In genomic region chr11:35916466-35917185, GRCm38 (mm10) we compare ENCODE assay signal across 16 mouse cellular contexts.
DNase-seq lines count a peak whose midpoint lies in the region; ATAC-seq lines count a peak whose summit lies in the region.
"Had no signal": no experiment of that assay in that cellular context is flagged by ENCODE, and none has a peak within 500 bp of the region (broad histone marks: within the 10 kb centered on the region; RNA-seq: fewer than 3 reads in every experiment).

No protein-coding gene starts in this region.

- DNase-seq in kidney, adult 8-10 months, result peak; percentile 69 to 87
- DNase-seq in kidney, postnatal 36 days, result peak; percentile 60 to 87
- no peak for DNase-seq in thymus, postnatal 10 days (ENCODE audit: low spot score in 2 of 2)
- no peak for DNase-seq in urinary bladder, postnatal 36 days (ENCODE audit: low spot score in 2 of 2)
- DNase-seq: cerebellum, adult 11 months; gastrocnemius, postnatal 36 days; heart, postnatal 36 days; thymus, postnatal 4 days had no signal

- 80% methylated on average over 8 of the region's 8 CpGs for WGBS in hindbrain, embryonic 13.5 days
- 79% methylated on average over 8 of the region's 8 CpGs for WGBS in hindbrain, embryonic 16.5 days
- 64% methylated on average over 8 of the region's 8 CpGs for WGBS in forebrain, embryonic 16.5 days

- no peaks in the 10 kb centered on the region for H3K9me3 ChIP-seq in hindbrain, embryonic 13.5 days
- H3K9me3 ChIP-seq in hindbrain, embryonic 16.5 days (ENCODE audit: control insufficient read depth, low read length), result no peaks in the 10 kb centered on the region
- no peaks in the 10 kb centered on the region for H3K9me3 ChIP-seq in forebrain, embryonic 16.5 days (ENCODE audit: control insufficient read depth, low read length)
- H3K9me3 ChIP-seq: limb, embryonic 15.5 days; neural tube, embryonic 15.5 days had no signal

- H3K4me2 ChIP-seq in hindbrain, embryonic 13.5 days, result no peak overlapping the region
- no peak overlapping the region for H3K4me2 ChIP-seq in hindbrain, embryonic 16.5 days (ENCODE audit: low read length)
- no peak overlapping the region for H3K4me2 ChIP-seq in forebrain, embryonic 16.5 days (ENCODE audit: low read length)
- H3K4me2 ChIP-seq: heart, embryonic 11.5 days; limb, embryonic 15.5 days; midbrain, embryonic 11.5 days; neural tube, embryonic 15.5 days had no signal

- no peaks in the 10 kb centered on the region for H3K36me3 ChIP-seq in hindbrain, embryonic 13.5 days
- no peaks in the 10 kb centered on the region for H3K36me3 ChIP-seq in hindbrain, embryonic 16.5 days (ENCODE audit: control insufficient read depth, insufficient read depth, low read length)
- no peaks in the 10 kb centered on the region for H3K36me3 ChIP-seq in forebrain, embryonic 16.5 days (ENCODE audit: control insufficient read depth, insufficient read depth)
- H3K36me3 ChIP-seq: limb, embryonic 15.5 days; neural tube, embryonic 15.5 days had no signal

- no peak for ATAC-seq in hindbrain, embryonic 13.5 days (ENCODE audit: low FRiP score)
- ATAC-seq in hindbrain, embryonic 16.5 days, result no peak
- ATAC-seq in forebrain, embryonic 16.5 days, result peak; percentile 30
- no peak for ATAC-seq in erythroblast, adult 5-6 weeks (replicated peaks; ENCODE audit: low FRiP score, poor library complexity, severe bottlenecking)

- H3K4me3 ChIP-seq in hindbrain, embryonic 13.5 days, result no peak overlapping the region
- no peak overlapping the region for H3K4me3 ChIP-seq in hindbrain, embryonic 16.5 days (ENCODE audit: low read length)
- no peak overlapping the region for H3K4me3 ChIP-seq in forebrain, embryonic 16.5 days (replicated peaks; ENCODE audit: low read length)
- H3K4me3 ChIP-seq: limb, embryonic 15.5 days; neural tube, embryonic 15.5 days had no signal

- H3K27ac ChIP-seq in hindbrain, embryonic 13.5 days, result 0 out of 2 replicates have a peak overlapping the region, but pooled peaks have one; percentile 12
- no peak overlapping the region for H3K27ac ChIP-seq in hindbrain, embryonic 16.5 days (ENCODE audit: low read depth, low read length)
- H3K27ac ChIP-seq in forebrain, embryonic 16.5 days (ENCODE audit: low read length), result peak overlapping the region; percentile 39; the same call in 1 of the 2 replicates
- H3K27ac ChIP-seq: limb, embryonic 15.5 days; neural tube, embryonic 15.5 days had no signal

- H3K9ac ChIP-seq in hindbrain, embryonic 13.5 days, result no peak overlapping the region
- no peak overlapping the region for H3K9ac ChIP-seq in hindbrain, embryonic 16.5 days (ENCODE audit: low read depth, low read length)
- no peak overlapping the region for H3K9ac ChIP-seq in forebrain, embryonic 16.5 days (replicated peaks; ENCODE audit: low read depth, low read length)
- H3K9ac ChIP-seq: limb, embryonic 15.5 days; neural tube, embryonic 15.5 days had no signal

- H3K4me1 ChIP-seq in hindbrain, embryonic 13.5 days (replicated peaks), result peaks cover 34% of the 10 kb centered on the region
- H3K4me1 ChIP-seq in hindbrain, embryonic 16.5 days (ENCODE audit: control insufficient read depth, insufficient read depth, low read depth, low read length), result peaks cover 6% of the 10 kb centered on the region; the same call in 1 of the 2 replicates
- peaks cover 58% of the 10 kb centered on the region for H3K4me1 ChIP-seq in forebrain, embryonic 16.5 days (replicated peaks; ENCODE audit: control insufficient read depth, insufficient read depth, low read length)

- H3K27me3 ChIP-seq in hindbrain, embryonic 13.5 days, result no peaks in the 10 kb centered on the region
- H3K27me3 ChIP-seq in hindbrain, embryonic 16.5 days (replicated peaks; ENCODE audit: control insufficient read depth, insufficient read depth, low read length), result no peaks in the 10 kb centered on the region
- H3K27me3 ChIP-seq in forebrain, embryonic 16.5 days (replicated peaks; ENCODE audit: control insufficient read depth, insufficient read depth, low read length), result no peaks in the 10 kb centered on the region
- H3K27me3 ChIP-seq: limb, embryonic 15.5 days; neural tube, embryonic 15.5 days had no signal

Comparison
In these comparisons a context has a peak if more than half of its experiments do, and no peak if none do; other contexts are left out.
1. DNase-seq: peak in kidney, adult 8-10 months (2 of 2) and kidney, postnatal 36 days (2 of 2); none in thymus, postnatal 10 days (0 of 2) and urinary bladder, postnatal 36 days (0 of 2).